Mouse (Mus musculus) stomach, embryonic 14.5 days (tissue): Measurements from ENCODE around the gene Gm20388. TPM values are rescaled to one million over a fixed set of nuclear protein-coding genes. Genes with fewer than 3 reads are reported as not detected.

Experiments used
- ATAC-seq: fragments of 200-750 bp; cut with Nextera tagmentation; 2 replicates; pipeline ENCODE4 v1.8.0; 2017; ENCODE audit warnings: low read depth, moderate TSS enrichment; ENCODE audit not compliant: insufficient number of reproducible peaks, insufficient read depth, low FRiP score
- H3K27ac ChIP-seq: fragments of 300-500 bp; sonication (generic); 2 replicates; pipeline ENCODE4 v1.5.1; 2014; ENCODE audit warnings: mild to moderate bottlenecking, low read length, moderate library complexity, mixed read lengths
- H3K27me3 ChIP-seq: fragments of 300-500 bp; sonication (generic); 2 replicates; pipeline ENCODE4 v1.6.1; 2014; ENCODE audit warnings: low read length, control low read depth, mixed read lengths; ENCODE audit not compliant: control insufficient read depth, insufficient read depth
- H3K36me3 ChIP-seq: fragments of 300-500 bp; sonication (generic); 2 replicates; pipeline ENCODE4 v1.6.1; 2014; ENCODE audit warnings: mild to moderate bottlenecking, control low read depth, low read length, moderate library complexity, mixed read lengths; ENCODE audit not compliant: control insufficient read depth, insufficient read depth
- H3K4me1 ChIP-seq: fragments of 300-500 bp; sonication (generic); 2 replicates; pipeline ENCODE4 v1.6.1; 2014; ENCODE audit warnings: low read length, control low read depth, mixed read lengths; ENCODE audit not compliant: control insufficient read depth, insufficient read depth
- H3K4me2 ChIP-seq: fragments of 300-500 bp; sonication (generic); replicated peaks from 2 replicates; pipeline ENCODE4 v1.6.1; 2014; ENCODE audit warnings: low read depth, low read length, control low read depth
- H3K4me3 ChIP-seq: fragments of 300-500 bp; sonication (generic); 2 replicates; pipeline ENCODE4 v1.5.1; 2014; ENCODE audit warnings: low read depth, low read length, control low read depth
- H3K9ac ChIP-seq: fragments of 300-500 bp; sonication (generic); replicated peaks from 2 replicates; pipeline ENCODE4 v1.6.1; 2014; ENCODE audit warnings: low read depth, mild to moderate bottlenecking, control low read depth, low read length, moderate library complexity, mixed read lengths
- H3K9me3 ChIP-seq: fragments of 300-500 bp; sonication (generic); 2 replicates; pipeline ENCODE4 v1.6.1; 2016; ENCODE audit warnings: low read depth, low read length, control low read depth; ENCODE audit not compliant: control insufficient read depth
- WGBS: fragments of 180-500 bp; shearing (Covaris S2); extraction: QIAGEN DNeasy Blood & Tissue Kit; methylation state at CpG from one replicate; pipeline ENCODE4 v1.1.7; 2014; 5-methylcytosine and 5-hydroxymethylcytosine counted together
- polyA plus RNA-seq: library from polyadenylated mRNA; unstranded; fragments of >200 nt; fragmentation: Nextera tagmentation; extraction: Ambion mirVana; gene quantifications from 2 replicates; pipeline ENCODE4 v1.2.1, GENCODE M21; 2014

Gm20388 gene
- polyA plus RNA-seq, 1 experiment from 2014 or later = 11.4 TPM

DNA sequence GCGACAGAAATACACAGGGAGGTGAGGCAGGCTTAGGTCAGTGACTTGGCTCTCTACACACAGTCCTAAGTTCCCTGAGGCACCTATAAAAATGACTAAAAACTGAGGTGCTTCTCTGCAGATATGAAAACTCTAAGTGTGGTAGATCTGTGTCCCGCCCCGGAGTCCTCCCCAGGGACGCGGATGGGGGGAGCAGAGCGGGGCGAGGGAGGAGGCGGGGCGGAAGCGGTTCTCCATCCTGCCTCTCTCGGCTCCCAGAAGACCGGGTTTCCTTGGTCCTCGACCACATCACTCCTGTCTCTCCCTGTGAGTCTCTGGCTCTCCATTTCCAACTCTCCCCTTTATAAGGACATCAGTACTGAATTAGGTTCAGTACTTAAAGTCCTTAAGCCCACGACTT is 2433.1 kb downstream of the Gm20388 start:
- no peaks in the 10 kb centered on the region for H3K36me3 ChIP-seq
- no peak overlapping the region; the same call in 1 of the 2 replicates for H3K9ac ChIP-seq
- peak overlapping the region; percentile 45 for H3K4me2 ChIP-seq
- under 1% methylated on average over 14 of the region's 14 CpGs for WGBS
- H3K27ac ChIP-seq = no peak overlapping the region
- no peaks in the 10 kb centered on the region for H3K9me3 ChIP-seq
- 0 out of 2 replicates have a peak, but pooled peaks have one; percentile 15 for ATAC-seq
- H3K27me3 ChIP-seq = no peaks in the 10 kb centered on the region
- H3K4me1 ChIP-seq = peaks cover 29% of the 10 kb centered on the region
- peak overlapping the region; percentile 26 for H3K4me3 ChIP-seq

DNA sequence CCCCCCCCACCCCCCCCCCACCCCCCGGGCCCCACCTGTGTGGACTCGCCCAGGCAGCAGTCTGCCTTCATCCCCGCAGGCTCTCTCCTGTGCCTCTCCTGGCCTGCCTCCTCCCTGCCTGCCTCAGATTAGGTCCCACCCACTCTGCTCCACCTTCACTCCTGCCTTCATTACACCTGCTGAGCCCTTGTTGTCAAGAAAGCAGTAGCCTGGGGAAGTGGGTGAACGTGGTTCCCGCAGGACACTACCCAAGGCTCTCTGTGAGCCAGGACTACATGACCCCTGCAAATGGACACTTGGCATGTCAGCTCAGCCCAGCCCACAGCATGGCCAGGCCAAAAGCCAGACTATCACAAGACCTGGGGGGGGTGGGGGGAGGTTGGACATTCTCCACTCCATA is 2433.6 kb downstream of the Gm20388 start:
- peak; percentile 83 for ATAC-seq
- H3K36me3 ChIP-seq = no peaks in the 10 kb centered on the region
- H3K4me1 ChIP-seq = peaks cover 29% of the 10 kb centered on the region
- H3K4me3 ChIP-seq = no peak overlapping the region
- no peaks in the 10 kb centered on the region for H3K27me3 ChIP-seq
- no peak overlapping the region for H3K9ac ChIP-seq
- H3K27ac ChIP-seq = no peak overlapping the region
- H3K4me2 ChIP-seq = peak overlapping the region; percentile 10
- 11% methylated on average over 3 of the region's 5 CpGs for WGBS
- H3K9me3 ChIP-seq = no peaks in the 10 kb centered on the region

DNA sequence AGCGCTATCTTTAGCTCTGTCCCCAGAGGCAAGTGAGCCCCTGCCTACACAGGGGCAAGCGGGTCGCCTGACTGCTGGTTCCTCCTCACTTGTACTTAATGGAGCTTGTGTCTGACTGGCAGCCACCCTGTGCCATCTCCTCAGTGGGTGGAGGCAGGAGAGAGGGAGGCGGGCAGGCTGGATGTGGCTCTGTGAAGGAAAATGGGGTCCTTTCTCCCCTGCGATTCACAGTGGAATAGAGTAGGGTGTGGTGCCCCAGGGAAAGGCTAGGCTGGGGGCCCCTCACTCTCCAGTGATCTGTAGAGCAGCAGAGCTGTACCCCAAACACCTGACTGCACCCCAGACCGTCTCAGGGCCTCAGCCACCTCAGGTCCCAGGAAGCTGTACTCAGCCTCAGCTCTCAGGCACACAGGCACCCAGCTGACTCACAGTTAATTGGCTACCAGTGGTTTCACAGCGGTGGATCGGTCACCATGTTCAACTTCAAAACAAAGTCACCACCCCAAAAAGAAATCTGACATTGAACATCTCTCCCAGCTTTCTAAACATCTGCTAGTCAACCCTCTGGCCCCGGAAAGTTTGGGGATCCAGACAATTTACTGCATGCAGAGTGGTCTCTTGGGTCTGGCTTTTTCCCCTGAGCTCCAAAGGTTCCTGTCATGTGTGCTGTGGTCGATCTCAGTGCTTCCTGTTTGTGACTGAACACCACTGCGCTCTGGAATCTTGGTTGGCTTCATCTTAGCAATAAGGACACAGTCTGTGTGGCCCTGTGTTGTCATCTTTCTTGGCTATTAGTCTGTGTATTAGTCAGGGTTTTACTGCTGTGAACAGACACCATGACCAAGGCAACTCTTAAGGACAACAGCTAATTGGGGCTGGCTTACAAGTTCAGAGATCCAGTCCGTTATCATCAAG is 2434.8 kb downstream of the Gm20388 start:
- H3K27ac ChIP-seq = no peak overlapping the region

DNA sequence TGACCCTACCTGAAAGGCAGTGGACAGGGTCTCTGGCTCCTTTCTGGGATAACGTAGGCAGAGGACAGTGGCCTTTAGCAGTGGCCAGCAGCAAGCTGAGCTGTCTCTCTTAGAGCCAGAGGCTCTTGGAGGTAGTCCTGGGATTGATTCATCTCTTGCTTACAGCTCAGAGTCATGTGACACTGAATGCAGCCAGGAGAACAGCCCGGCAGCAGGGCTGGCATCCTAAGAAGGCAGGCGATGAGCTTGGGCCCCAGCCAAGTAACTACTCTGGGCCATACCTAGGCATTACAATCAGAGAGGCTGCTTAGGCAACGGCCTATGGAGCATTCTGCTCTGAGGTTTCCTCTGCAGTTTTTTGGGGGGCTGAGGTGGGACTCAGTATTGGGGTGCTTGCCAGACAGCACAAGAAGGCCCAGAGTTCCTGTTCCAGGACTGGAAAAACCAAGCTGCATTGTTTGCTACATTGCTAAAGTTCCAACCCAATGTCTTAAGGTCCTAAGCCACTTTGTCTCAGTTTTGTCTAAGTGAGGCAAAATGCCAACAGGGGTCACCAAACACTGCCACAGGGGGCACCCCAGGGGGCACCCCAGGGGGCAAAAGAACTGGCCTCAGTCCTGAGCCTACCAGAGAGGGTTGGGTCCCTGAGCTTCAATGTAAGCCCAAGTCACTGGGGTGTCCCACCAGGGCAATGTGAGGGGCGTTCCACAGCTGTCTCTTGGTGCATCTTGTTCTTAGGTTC is 2437.3 kb downstream of the Gm20388 start:
- no peak overlapping the region for H3K4me2 ChIP-seq
- no peak for ATAC-seq
- no peaks in the 10 kb centered on the region for H3K9me3 ChIP-seq
- no peaks in the 10 kb centered on the region for H3K36me3 ChIP-seq
- WGBS = 70% methylated on average over 5 of the region's 5 CpGs
- H3K9ac ChIP-seq = no peak overlapping the region
- no peaks in the 10 kb centered on the region for H3K27me3 ChIP-seq
- peaks cover 20% of the 10 kb centered on the region for H3K4me1 ChIP-seq
- H3K27ac ChIP-seq = no peak overlapping the region
- no peak overlapping the region for H3K4me3 ChIP-seq

More for the DNA sequence above, 2434.8 kb downstream of the Gm20388 start:
- no peak overlapping the region for H3K9ac ChIP-seq
- ATAC-seq = no peak
- H3K4me1 ChIP-seq = peaks cover 29% of the 10 kb centered on the region
- H3K27me3 ChIP-seq = no peaks in the 10 kb centered on the region
- H3K36me3 ChIP-seq = no peaks in the 10 kb centered on the region
- no peaks in the 10 kb centered on the region for H3K9me3 ChIP-seq
- 56% methylated on average over 12 of the region's 12 CpGs for WGBS
- H3K4me3 ChIP-seq = no peak overlapping the region
- H3K4me2 ChIP-seq = no peak overlapping the region

DNA sequence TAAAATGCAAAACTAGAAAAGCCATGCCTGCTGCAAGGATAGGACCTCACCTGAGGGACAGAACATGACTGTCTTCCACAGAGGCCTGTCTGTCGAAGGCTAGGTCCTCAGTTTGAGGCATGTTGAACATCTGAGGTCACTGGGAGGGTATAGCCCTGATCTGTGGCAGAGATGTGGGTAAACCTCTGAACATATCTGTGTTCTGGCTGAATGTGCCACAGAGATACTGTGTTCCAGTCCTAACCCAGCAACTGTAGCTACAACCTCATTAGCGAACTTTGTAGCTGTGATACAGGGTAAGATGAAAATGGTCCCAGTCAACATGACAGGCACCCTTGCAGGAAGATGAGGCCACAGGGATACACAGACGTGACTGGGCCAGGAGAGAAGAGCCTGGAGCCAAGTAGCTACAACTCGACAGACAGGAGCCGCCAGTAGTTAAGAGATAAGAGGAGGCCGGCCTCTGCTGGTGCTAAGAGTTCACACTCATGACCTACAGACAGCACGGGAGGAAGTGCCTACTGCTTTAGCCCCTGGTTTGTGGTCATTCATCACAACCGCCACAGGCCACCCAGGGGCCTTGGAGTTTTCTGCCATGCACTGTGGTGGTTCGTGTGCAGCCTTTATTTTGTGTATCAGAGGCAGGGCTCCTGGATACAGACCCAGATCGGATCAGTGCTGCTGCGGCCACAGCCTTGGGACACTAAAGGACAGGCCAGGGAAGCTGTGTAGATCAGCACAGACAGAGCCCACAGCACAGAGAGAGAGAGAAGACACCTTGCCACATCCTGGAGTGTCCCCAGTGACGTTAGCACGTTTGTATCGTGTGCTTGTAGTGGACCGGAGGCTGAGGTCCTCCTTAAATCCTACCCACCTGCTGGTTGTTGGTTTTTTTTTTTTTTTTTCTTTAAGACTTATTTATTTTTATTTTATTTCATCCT is 2439.0 kb downstream of the Gm20388 start:
- H3K36me3 ChIP-seq = no peaks in the 10 kb centered on the region
- peaks cover 7% of the 10 kb centered on the region for H3K4me1 ChIP-seq
- H3K9ac ChIP-seq = no peak overlapping the region
- H3K27me3 ChIP-seq = no peaks in the 10 kb centered on the region
- H3K27ac ChIP-seq = no peak overlapping the region
- H3K4me2 ChIP-seq = no peak overlapping the region
- no peak overlapping the region for H3K4me3 ChIP-seq
- 0 out of 2 replicates have a peak, but pooled peaks have one; percentile 39 for ATAC-seq
- no peaks in the 10 kb centered on the region for H3K9me3 ChIP-seq
- 28% methylated on average over 15 of the region's 15 CpGs for WGBS

DNA sequence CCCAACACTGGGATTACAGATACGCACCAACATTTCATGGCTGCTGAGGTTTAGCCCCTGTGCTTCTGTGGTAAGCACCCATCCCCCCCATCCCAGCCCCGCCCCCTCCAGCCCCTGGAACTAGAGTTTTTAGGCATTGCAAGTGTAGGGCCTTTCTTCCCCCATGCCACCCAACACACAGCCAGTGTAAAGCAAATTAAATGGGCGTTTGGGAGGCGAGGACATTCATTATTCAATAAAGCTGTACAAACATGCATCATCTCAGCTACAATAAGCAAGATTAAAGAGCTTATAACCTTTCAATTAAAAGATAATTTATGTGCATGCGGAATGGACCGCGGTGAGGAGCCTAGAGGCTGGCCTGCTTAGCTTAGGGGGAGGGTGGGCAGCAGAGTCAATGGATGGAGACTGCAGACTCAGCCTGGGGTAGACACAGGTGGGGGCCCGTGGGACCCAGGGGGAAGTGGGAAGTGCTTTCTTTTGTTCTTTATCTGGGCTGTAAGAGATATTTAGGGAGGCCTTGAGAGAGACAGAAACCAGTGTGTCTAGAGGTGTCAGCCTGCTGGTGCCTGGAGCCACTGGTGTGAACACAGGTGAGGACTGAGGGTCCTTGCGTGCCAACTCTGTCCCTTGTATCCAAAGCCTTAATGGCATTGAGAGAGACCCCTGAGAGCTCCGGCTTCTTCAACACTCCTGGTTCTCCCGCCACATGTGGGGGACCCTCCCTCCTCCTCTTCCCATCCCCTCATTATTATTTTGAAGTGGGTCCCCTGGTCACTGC is 2439.9 kb downstream of the Gm20388 start:
- no peak for ATAC-seq
- 33% methylated on average over 11 of the region's 11 CpGs for WGBS
- H3K9ac ChIP-seq = no peak overlapping the region
- H3K36me3 ChIP-seq = no peaks in the 10 kb centered on the region
- no peaks in the 10 kb centered on the region for H3K9me3 ChIP-seq
- H3K4me3 ChIP-seq = no peak overlapping the region
- no peaks in the 10 kb centered on the region for H3K27me3 ChIP-seq
- no peaks in the 10 kb centered on the region for H3K4me1 ChIP-seq
- no peak overlapping the region for H3K27ac ChIP-seq
- no peak overlapping the region for H3K4me2 ChIP-seq

DNA sequence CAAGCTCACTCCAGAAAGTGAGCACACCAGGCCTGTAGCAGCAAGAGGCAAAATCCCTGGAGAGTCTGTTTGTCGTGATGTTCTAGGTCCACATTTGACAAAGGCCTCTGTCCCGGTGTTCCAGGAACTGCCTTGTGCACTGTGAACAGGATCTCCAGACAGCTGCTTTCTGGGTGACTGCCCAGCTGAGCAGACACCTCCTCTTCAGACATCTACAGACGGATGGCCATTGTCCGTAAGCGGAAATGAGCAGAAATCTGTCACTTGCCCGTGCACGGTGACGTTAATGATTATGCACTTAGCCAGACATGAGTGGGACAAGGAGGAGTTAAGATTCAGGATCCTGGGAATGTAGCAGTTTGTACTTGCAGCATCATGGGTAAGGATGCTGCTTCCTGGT is 2443.5 kb downstream of the Gm20388 start:
- Histone ChIP-seq H3K4me2 (no peak overlapping the region), H3K9me3 (no peaks in the 10 kb centered on the region), H3K27ac (no peak overlapping the region), H3K4me1 (no peaks in the 10 kb centered on the region), H3K27me3 (no peaks in the 10 kb centered on the region), H3K4me3 (no peak overlapping the region), H3K9ac (no peak overlapping the region), H3K36me3 (no peaks in the 10 kb centered on the region)
- ATAC-seq = no peak
- WGBS = 72% methylated on average over 8 of the region's 8 CpGs
